Mouse (Mus musculus) CH12.LX (cell line): Measurements from ENCODE around the gene Tbrg1. TPM values are rescaled to one million over a fixed set of nuclear protein-coding genes. Genes with fewer than 3 reads are reported as not detected.
A peak's percentile ranks its signal among the peaks of the same experiment; 100 is the strongest.

Experiments
- DNase-seq: peaks from one replicate; pipeline ENCODE4 v3.0.0-alpha.2; 2013; ENCODE audit errors: extremely low read depth
- H3K27ac ChIP-seq: 2 replicates; pipeline ENCODE4 v1.5.1; 2012; ENCODE audit warnings: low read depth, mild to moderate bottlenecking, control low read depth, moderate library complexity; ENCODE audit not compliant: insufficient read depth
- H3K27me3 ChIP-seq: replicated peaks from 2 replicates; pipeline ENCODE3; 2012; ENCODE audit warnings: inconsistent platforms
- H3K36me3 ChIP-seq, 2 experiments: replicated peaks in 1 of 2; 2 replicates each; pipeline versions ENCODE3 to v1.6.1; 2012; ENCODE audit warnings: inconsistent platforms in 1 of 2, low read length in 1 of 2, mild to moderate bottlenecking in 1 of 2, mixed read lengths in 1 of 2, moderate library complexity in 1 of 2; ENCODE audit not compliant: control insufficient read depth in 1 of 2, insufficient read depth in 1 of 2
- H3K4me1 ChIP-seq, 2 experiments: 2 replicates each; pipeline ENCODE4 v1.6.1; 2012; ENCODE audit warnings: inconsistent platforms in 1 of 2, moderate library complexity in 1 of 2; ENCODE audit not compliant: insufficient read depth in 2 of 2, control insufficient read depth in 1 of 2
- H3K4me2 ChIP-seq: 2 replicates; pipeline ENCODE4 v1.6.1; 2012; ENCODE audit warnings: low read depth, mild to moderate bottlenecking, control low read depth; ENCODE audit not compliant: poor library complexity, insufficient read depth, severe bottlenecking
- H3K4me3 ChIP-seq, 3 experiments: fragments of 150-350 bp in 1 of 3; sonication (generic) in 1 of 3; replicated peaks in 1 of 3; 2 replicates each; pipeline versions ENCODE3 to v1.5.1; 2011 to 2012; ENCODE audit warnings: low read depth in 2 of 3, low read length in 2 of 3, mild to moderate bottlenecking in 2 of 3, moderate library complexity in 2 of 3, control low read depth in 1 of 3, improper control_type of control experiment in 1 of 3, inconsistent platforms in 1 of 3, mixed read lengths in 1 of 3; ENCODE audit not compliant: poor library complexity in 1 of 3
- H3K79me2 ChIP-seq: replicated peaks from 2 replicates; pipeline ENCODE4 v1.6.1; 2012; ENCODE audit warnings: mild to moderate bottlenecking, moderate library complexity; ENCODE audit not compliant: control insufficient read depth, poor library complexity, insufficient read depth, severe bottlenecking; ENCODE audit errors: extremely low read depth
- H3K9ac ChIP-seq: 2 replicates; pipeline ENCODE4 v1.6.1; 2012; ENCODE audit warnings: low read depth, mild to moderate bottlenecking, control low read depth, moderate library complexity; ENCODE audit not compliant: insufficient read depth
- H3K9me3 ChIP-seq: replicated peaks from 2 replicates; pipeline ENCODE3; 2012; ENCODE audit warnings: low read length, inconsistent platforms, mixed read lengths
- CHD2 ChIP-seq: IDR thresholded peaks from 2 replicates; pipeline ENCODE4 v1.6.1; 2011; ENCODE audit warnings: low read length, improper control_type of control experiment
- CTCF ChIP-seq, 2 experiments: IDR thresholded peaks in 1 of 2; conservative IDR thresholded peaks in 1 of 2; 2 replicates each; pipeline ENCODE4 v1.5.1; 2011 to 2012; ENCODE audit warnings: low read depth in 2 of 2, low read length in 2 of 2, improper control_type of control experiment in 1 of 2, inconsistent platforms in 1 of 2, mild to moderate bottlenecking in 1 of 2, moderate library complexity in 1 of 2
- HCFC1 ChIP-seq: IDR thresholded peaks from 2 replicates; pipeline ENCODE4 v1.6.1; 2012; ENCODE audit warnings: low read depth, mild to moderate bottlenecking, inconsistent platforms, low read length, improper control_type of control experiment
- JUN ChIP-seq: IDR thresholded peaks from 2 replicates; pipeline ENCODE4 v1.6.1; 2011; ENCODE audit warnings: low read depth, mild to moderate bottlenecking, low read length, improper control_type of control experiment, moderate library complexity; ENCODE audit not compliant: insufficient read depth
- KAT2A ChIP-seq: IDR thresholded peaks from 2 replicates; pipeline ENCODE4 v1.6.1; 2012; ENCODE audit warnings: low read length, improper control_type of control experiment, inconsistent platforms; ENCODE audit not compliant: insufficient replicate concordance
- MAX ChIP-seq: IDR thresholded peaks from 2 replicates; pipeline ENCODE4 v1.6.1; 2011; ENCODE audit warnings: low read length, improper control_type of control experiment
- MAZ ChIP-seq: IDR thresholded peaks from 2 replicates; pipeline ENCODE4 v1.6.1; 2012; ENCODE audit warnings: low read depth, mild to moderate bottlenecking, inconsistent platforms, low read length, improper control_type of control experiment, moderate library complexity
- MEF2A ChIP-seq: IDR thresholded peaks from 2 replicates; pipeline ENCODE4 v1.6.1; 2014; ENCODE audit warnings: low read depth, mild to moderate bottlenecking, inconsistent platforms, low read length, improper control_type of control experiment, borderline replicate concordance
- MYC ChIP-seq: IDR thresholded peaks from 2 replicates; pipeline ENCODE4 v1.6.1; 2011; ENCODE audit warnings: low read depth, mild to moderate bottlenecking, improper control_type of control experiment, low read length
- NELFE ChIP-seq: IDR thresholded peaks from 2 replicates; pipeline ENCODE4 v1.6.1; 2011; ENCODE audit warnings: low read depth, low read length, improper control_type of control experiment
- RAD21 ChIP-seq: IDR thresholded peaks from 2 replicates; pipeline ENCODE4 v1.6.1; 2011; ENCODE audit warnings: low read depth, mild to moderate bottlenecking, low read length, improper control_type of control experiment, moderate library complexity
- SMC3 ChIP-seq: IDR thresholded peaks from 2 replicates; pipeline ENCODE4 v1.6.1; 2011; ENCODE audit warnings: low read depth, low read length, improper control_type of control experiment
- TBP ChIP-seq: conservative IDR thresholded peaks from 2 replicates; pipeline ENCODE4 v1.6.1; 2011; ENCODE audit warnings: low read depth, low read length, improper control_type of control experiment
- ZC3H11A ChIP-seq: IDR thresholded peaks from 2 replicates; pipeline ENCODE4 v1.6.1; 2012; ENCODE audit warnings: low read depth, mild to moderate bottlenecking, inconsistent platforms, low read length, improper control_type of control experiment
- ZKSCAN1 ChIP-seq: IDR thresholded peaks from 2 replicates; pipeline ENCODE4 v1.6.1; 2012; ENCODE audit warnings: low read depth, inconsistent platforms, low read length, improper control_type of control experiment, borderline replicate concordance
- ZMIZ1 ChIP-seq: IDR thresholded peaks from 2 replicates; pipeline ENCODE4 v1.6.1; 2012; ENCODE audit warnings: low read depth, mild to moderate bottlenecking, inconsistent platforms, low read length, improper control_type of control experiment
- dilution Hi-C: fragments of 300-500 bp; cut with MboI; formaldehyde crosslinking; loops from 2 replicates; pipeline ENCODE4 v1.14.3; 2020; ENCODE audit warnings: low sequenced_read_pairs; ENCODE audit not compliant: extremely low pct_unique_long_range_greater_than_20kb, extremely low pct_ligation_motif_present
- in situ Hi-C: fragments of 300-500 bp; cut with MboI; formaldehyde crosslinking; loops from 3 replicates; pipeline ENCODE4 v1.14.3; 2019; ENCODE audit warnings: low sequenced_read_pairs, low pct_ligation_motif_present, low pct_unique_long_range_greater_than_20kb, mixed read lengths
- polyA plus RNA-seq: library from polyadenylated mRNA; unstranded; fragments of >175 nt; gene quantifications from 2 replicates; pipeline ENCODE4 v1.2.1, GENCODE M21; 2012; ENCODE audit warnings: low read depth; ENCODE audit not compliant: insufficient read length
- total RNA-seq, 2 experiments: library from RNA; depleted of rRNA; stranded (reverse); fragments of 300-350 nt in 1 of 2; fragments of >200 nt in 1 of 2; gene quantifications; 2 replicates each; pipeline ENCODE4 v1.2.3; 2012 to 2014

Tbrg1 gene
- total and polyA plus RNA-seq, 3 experiments, result 97.4 to 115 (median 103) TPM

GRCm38 (mm10) chr9:37689970-37690686, 33.0 kb upstream of the Tbrg1 start:
- Histone ChIP-seq H3K4me1 (no peaks in the 10 kb centered on the region), H3K27me3 (no peaks in the 10 kb centered on the region), H3K9me3 (no peaks in the 10 kb centered on the region), H3K27ac (no peak overlapping the region), H3K4me3 (no peak overlapping the region), H3K36me3 (no peaks in the 10 kb centered on the region), H3K79me2 (no peaks in the 10 kb centered on the region), H3K9ac (no peak overlapping the region), H3K4me2 (no peak overlapping the region)
- dilution Hi-C loops, result no loop called here
- DNase-seq, result peak; percentile 27
- TF ChIP-seq MEF2A, result no peak
- peak; percentile 76 for TF ChIP-seq RAD21
- TF ChIP-seq ZMIZ1, result no peak
- no peak for TF ChIP-seq TBP
- TF ChIP-seq KAT2A, result no peak
- peak; percentile 20; the same call in 1 of the 2 replicates for TF ChIP-seq MAX
- TF ChIP-seq MAZ, result 0 out of 2 replicates have a peak, but pooled peaks have one; percentile 35
- no peak for TF ChIP-seq HCFC1
- peak; percentile 19; the same call in 1 of the 2 replicates for TF ChIP-seq ZC3H11A
- TF ChIP-seq SMC3, result peak; percentile 79
- TF ChIP-seq CTCF (conservative IDR thresholded peaks at IDR 0.05 in 1 of 2, IDR thresholded peaks at IDR 0.05 in 1 of 2; ENCODE audit: low read depth in 2 of 2, low read length in 2 of 2), result peak; percentile 22 to 77; a peak in 2 of 4 replicates
- peak; percentile 25; the same call in 1 of the 2 replicates for TF ChIP-seq NELFE
- in situ Hi-C loops, result loop anchor here (25.0 kb wide), 1 partner anchor 247 kb away; no protein-coding TSS in a partner anchor

GRCm38 (mm10) chr9:37687941-37688303, 30.8 kb upstream of the Tbrg1 start:
- TF ChIP-seq CHD2 (no peak), ZKSCAN1 (no peak), CTCF (conservative IDR thresholded peaks at IDR 0.05 in 1 of 2, IDR thresholded peaks at IDR 0.05 in 1 of 2; ENCODE audit: low read depth in 2 of 2, low read length in 2 of 2) (peak in 1 of 2 experiments; percentile 31; a peak in 1 of 4 replicates), JUN (no peak), MYC (no peak)
- no peaks in the 10 kb centered on the region for H3K4me1 ChIP-seq
- H3K27me3 ChIP-seq, result no peaks in the 10 kb centered on the region
- H3K36me3 ChIP-seq, result no peaks in the 10 kb centered on the region
- DNase-seq, result peak; percentile 13
- no peaks in the 10 kb centered on the region for H3K9me3 ChIP-seq
- no peak overlapping the region for H3K4me2 ChIP-seq
- no peak overlapping the region for H3K9ac ChIP-seq
- H3K79me2 ChIP-seq, result no peaks in the 10 kb centered on the region
- no peak overlapping the region for H3K4me3 ChIP-seq
- in situ Hi-C loops (loop anchor here (25.0 kb wide), 1 partner anchor 249 kb away; no protein-coding TSS in a partner anchor), dilution Hi-C loops (no loop called here)
- H3K27ac ChIP-seq, result no peak overlapping the region
